Mouse (Mus musculus): ENCODE results near the gene Hoxc6. TPM values are rescaled to one million over a fixed set of nuclear protein-coding genes. Genes with fewer than 3 reads are reported as not detected.

The Hoxc6 gene
- total and polyA plus RNA-seq, 3 experiments: 0.42 to 4.5 (median 0.79) TPM

DNA sequence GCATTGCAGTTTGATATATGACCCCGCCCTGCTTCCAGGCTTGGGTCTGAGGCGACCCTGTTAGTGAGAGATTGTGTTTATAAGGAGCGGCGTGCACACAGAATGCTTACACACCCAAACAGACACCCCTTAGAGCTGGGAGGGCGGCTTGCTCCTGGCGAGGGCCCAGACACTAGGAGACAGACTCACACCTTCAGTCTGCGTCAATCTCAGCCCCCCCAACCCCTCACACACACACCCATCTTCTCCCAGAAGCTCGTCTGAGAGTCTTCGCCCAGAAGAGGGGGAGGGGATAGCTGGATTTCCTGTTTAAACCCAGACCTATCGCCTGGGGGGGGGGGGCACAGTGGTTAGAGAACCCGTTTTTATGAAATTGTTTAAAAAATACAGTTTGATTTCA lies 1.9 kb downstream of the Hoxc6 start:
- in situ Hi-C loops (cut with MboI; ENCODE audit: low pct_ligation_motif_present, low pct_unique_long_range_greater_than_20kb, low sequenced_read_pairs) (no loop called here), dilution Hi-C loops (cut with MboI; ENCODE audit: extremely low pct_ligation_motif_present, extremely low pct_unique_long_range_greater_than_20kb, low sequenced_read_pairs) (loop anchor here (10.0 kb wide), 1 partner anchor 175 kb away; no protein-coding TSS in a partner anchor)
- Histone ChIP-seq H3K9me3 (replicated peaks; ENCODE audit: low read length) (no peaks in the 10 kb centered on the region), H3K4me1 (ENCODE audit: control insufficient read depth in 1 of 2, insufficient read depth in 2 of 2) (peaks cover 14 to 65% of the 10 kb centered on the region in 2 experiments), H3K27ac (ENCODE audit: insufficient read depth, low read depth) (peak overlapping the region; percentile 64), H3K27me3 (replicated peaks) (peaks cover 7% of the 10 kb centered on the region), H3K9ac (ENCODE audit: insufficient read depth, low read depth) (peak overlapping the region; percentile 84), H3K4me2 (ENCODE audit: insufficient read depth, low read depth, poor library complexity, severe bottlenecking) (peak overlapping the region; percentile 65), H3K79me2 (replicated peaks; ENCODE audit: control insufficient read depth, extremely low read depth, insufficient read depth, poor library complexity, severe bottlenecking) (no peaks in the 10 kb centered on the region), H3K36me3 (replicated peaks in 1 of 2; ENCODE audit: control insufficient read depth in 1 of 2, insufficient read depth in 1 of 2, low read length in 1 of 2) (no peaks in the 10 kb centered on the region), H3K4me3 (replicated peaks in 1 of 3; ENCODE audit: low read depth in 2 of 3, low read length in 2 of 3, poor library complexity in 1 of 3) (peak overlapping the region in 2 of 3 experiments; percentile 50 to 66)
- peak; percentile 65 for DNase-seq (ENCODE audit: extremely low read depth)
- 0 out of 2 replicates have a peak, but pooled peaks have one; percentile 5 for TF ChIP-seq CHD1 (IDR thresholded peaks at IDR 0.05; ENCODE audit: low read depth, low read length)
- TF ChIP-seq TCF12 (IDR thresholded peaks at IDR 0.05; ENCODE audit: low read depth, low read length): no peak
- TF ChIP-seq ZNF384 (IDR thresholded peaks at IDR 0.05; ENCODE audit: low read depth, low read length): no peak
- peak; percentile 43; the same call in 1 of the 2 replicates for TF ChIP-seq CHD2 (IDR thresholded peaks at IDR 0.05; ENCODE audit: low read length)

DNA sequence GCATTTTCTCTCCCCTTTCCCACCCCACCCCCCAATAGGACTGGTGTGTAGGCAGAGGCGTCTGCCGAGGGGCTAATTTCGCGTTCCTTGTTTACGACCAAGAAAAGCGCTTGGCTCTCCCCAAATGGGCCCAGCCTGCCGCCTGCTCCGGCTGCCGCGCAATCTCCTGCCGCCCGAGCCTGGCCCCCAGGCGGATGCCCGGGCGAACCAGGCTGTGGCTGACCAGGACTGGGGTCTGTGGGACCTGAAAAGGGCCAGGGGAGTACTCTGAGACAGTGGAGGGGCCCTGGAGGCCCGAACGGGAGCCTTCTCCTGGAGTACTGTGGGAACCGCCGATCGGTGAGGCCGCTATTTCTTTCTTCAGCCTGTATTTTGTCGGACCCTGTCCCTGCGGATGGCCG lies 2.4 kb downstream of the Hoxc6 start:
- dilution Hi-C loops (cut with MboI; ENCODE audit: extremely low pct_ligation_motif_present, extremely low pct_unique_long_range_greater_than_20kb, low sequenced_read_pairs): no loop called here

DNA sequence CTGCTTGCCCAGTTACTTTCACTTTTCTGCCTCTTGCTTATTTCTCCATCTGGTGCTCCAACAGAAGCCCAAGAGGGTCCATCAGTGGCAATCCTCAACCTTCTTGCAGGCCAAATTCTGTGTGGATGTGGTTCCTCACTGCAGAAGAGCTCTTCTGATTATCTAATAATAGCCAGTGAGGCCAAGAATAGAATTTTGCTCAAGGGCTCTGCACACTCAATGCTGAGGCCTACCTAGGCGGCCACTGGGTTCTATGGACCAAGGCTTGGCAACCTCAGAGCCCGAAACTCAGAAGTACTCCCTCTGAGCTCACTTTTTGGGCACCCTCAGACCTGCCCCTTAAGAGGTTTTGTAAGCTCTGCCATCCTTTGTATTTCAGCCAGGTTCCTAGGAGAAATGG lies 3.3 kb downstream of the Hoxc6 start:
- in situ Hi-C loops (cut with MboI; ENCODE audit: low pct_ligation_motif_present, low pct_unique_long_range_greater_than_20kb, low sequenced_read_pairs) (no loop called here), dilution Hi-C loops (cut with MboI; ENCODE audit: extremely low pct_ligation_motif_present, extremely low pct_unique_long_range_greater_than_20kb, low sequenced_read_pairs) (no loop called here)
- no peak for DNase-seq (ENCODE audit: extremely low read depth)
- H3K4me3 ChIP-seq (replicated peaks in 1 of 3; ENCODE audit: low read depth in 2 of 3, low read length in 2 of 3, poor library complexity in 1 of 3): peak overlapping the region in 1 of 3 experiments; percentile 66
- no peaks in the 10 kb centered on the region for H3K36me3 ChIP-seq (replicated peaks in 1 of 2; ENCODE audit: control insufficient read depth in 1 of 2, insufficient read depth in 1 of 2, low read length in 1 of 2)
- peaks cover 3% of the 10 kb centered on the region for H3K27me3 ChIP-seq (replicated peaks)
- H3K4me2 ChIP-seq (ENCODE audit: insufficient read depth, low read depth, poor library complexity, severe bottlenecking): peak overlapping the region; percentile 27; the same call in 1 of the 2 replicates
- TF ChIP-seq ZNF384 (IDR thresholded peaks at IDR 0.05; ENCODE audit: low read depth, low read length) (no peak), MEF2A (IDR thresholded peaks at IDR 0.05; ENCODE audit: borderline replicate concordance, low read depth, low read length) (peak; percentile 61; the same call in 1 of the 2 replicates), RAD21 (IDR thresholded peaks at IDR 0.05; ENCODE audit: low read depth, low read length) (no peak), NELFE (IDR thresholded peaks at IDR 0.05; ENCODE audit: low read depth, low read length) (no peak)
- H3K4me1 ChIP-seq (ENCODE audit: control insufficient read depth in 1 of 2, insufficient read depth in 2 of 2): peaks cover 18 to 79% of the 10 kb centered on the region in 2 experiments
- no peaks in the 10 kb centered on the region for H3K9me3 ChIP-seq (replicated peaks; ENCODE audit: low read length)
- no peak overlapping the region for H3K9ac ChIP-seq (ENCODE audit: insufficient read depth, low read depth)
- no peak overlapping the region for H3K27ac ChIP-seq (ENCODE audit: insufficient read depth, low read depth)
- no peaks in the 10 kb centered on the region for H3K79me2 ChIP-seq (replicated peaks; ENCODE audit: control insufficient read depth, extremely low read depth, insufficient read depth, poor library complexity, severe bottlenecking)

More for the DNA sequence above, 2.4 kb downstream of the Hoxc6 start:
- TF ChIP-seq BHLHE40 (IDR thresholded peaks at IDR 0.05; ENCODE audit: low read depth, low read length) (0 out of 2 replicates have a peak, but pooled peaks have one; percentile 22), KAT2A (IDR thresholded peaks at IDR 0.05; ENCODE audit: insufficient replicate concordance, low read length) (no peak)
- H3K9ac ChIP-seq (ENCODE audit: insufficient read depth, low read depth): no peak overlapping the region
- no peaks in the 10 kb centered on the region for H3K9me3 ChIP-seq (replicated peaks; ENCODE audit: low read length)
- peaks cover 18 to 71% of the 10 kb centered on the region in 2 experiments for H3K4me1 ChIP-seq (ENCODE audit: control insufficient read depth in 1 of 2, insufficient read depth in 2 of 2)
- peak overlapping the region in 1 of 3 experiments; percentile 66 for H3K4me3 ChIP-seq (replicated peaks in 1 of 3; ENCODE audit: low read depth in 2 of 3, low read length in 2 of 3, poor library complexity in 1 of 3)
- no peak overlapping the region for H3K4me2 ChIP-seq (ENCODE audit: insufficient read depth, low read depth, poor library complexity, severe bottlenecking)
- no peak for DNase-seq (ENCODE audit: extremely low read depth)
- no peaks in the 10 kb centered on the region for H3K79me2 ChIP-seq (replicated peaks; ENCODE audit: control insufficient read depth, extremely low read depth, insufficient read depth, poor library complexity, severe bottlenecking)
- H3K36me3 ChIP-seq (replicated peaks in 1 of 2; ENCODE audit: control insufficient read depth in 1 of 2, insufficient read depth in 1 of 2, low read length in 1 of 2): no peaks in the 10 kb centered on the region
- in situ Hi-C loops (cut with MboI; ENCODE audit: low pct_ligation_motif_present, low pct_unique_long_range_greater_than_20kb, low sequenced_read_pairs): no loop called here
- peaks cover 6% of the 10 kb centered on the region for H3K27me3 ChIP-seq (replicated peaks)
- H3K27ac ChIP-seq (ENCODE audit: insufficient read depth, low read depth): no peak overlapping the region
